Mouse (Mus musculus) megakaryocyte, embryonic 14.5 days (primary cell): ENCODE measurements around the gene Rad50. TPM values are rescaled to one million over a fixed set of nuclear protein-coding genes. Genes with fewer than 3 reads are reported as not detected.

Source experiments
- H3K27me3 ChIP-seq: replicated peaks from 2 replicates; pipeline ENCODE3; 2012; ENCODE audit warnings: inconsistent platforms
- H3K36me3 ChIP-seq: replicated peaks from 2 replicates; pipeline ENCODE3; 2012; ENCODE audit warnings: low read length, inconsistent platforms, mixed read lengths
- H3K4me1 ChIP-seq: 2 replicates; pipeline ENCODE4 v1.6.1; 2012; ENCODE audit warnings: inconsistent platforms
- H3K4me3 ChIP-seq: replicated peaks from 2 replicates; pipeline ENCODE3; 2012; ENCODE audit warnings: moderate library complexity, mild to moderate bottlenecking, inconsistent platforms
- H3K9me3 ChIP-seq: 2 replicates; pipeline ENCODE4 v1.6.1; 2012; ENCODE audit warnings: inconsistent platforms
- FLI1 ChIP-seq: IDR thresholded peaks from 2 replicates; pipeline ENCODE4 v1.6.1; 2012; ENCODE audit warnings: low read length, inconsistent platforms, mixed read lengths
- GATA1 ChIP-seq: IDR thresholded peaks from 3 replicates; pipeline ENCODE4 v1.6.1; 2012; ENCODE audit warnings: mixed read lengths, low read length, inconsistent platforms, borderline replicate concordance
- polyA plus RNA-seq: library from polyadenylated mRNA; stranded (reverse); fragments of >175 nt; gene quantifications from 2 replicates; pipeline ENCODE4 v1.2.3, GENCODE M21; 2012; ENCODE audit warnings: low replicate concordance; ENCODE audit not compliant: insufficient read depth

Gene Rad50
- polyA plus RNA-seq, 1 experiment = 3.2 TPM

DNA sequence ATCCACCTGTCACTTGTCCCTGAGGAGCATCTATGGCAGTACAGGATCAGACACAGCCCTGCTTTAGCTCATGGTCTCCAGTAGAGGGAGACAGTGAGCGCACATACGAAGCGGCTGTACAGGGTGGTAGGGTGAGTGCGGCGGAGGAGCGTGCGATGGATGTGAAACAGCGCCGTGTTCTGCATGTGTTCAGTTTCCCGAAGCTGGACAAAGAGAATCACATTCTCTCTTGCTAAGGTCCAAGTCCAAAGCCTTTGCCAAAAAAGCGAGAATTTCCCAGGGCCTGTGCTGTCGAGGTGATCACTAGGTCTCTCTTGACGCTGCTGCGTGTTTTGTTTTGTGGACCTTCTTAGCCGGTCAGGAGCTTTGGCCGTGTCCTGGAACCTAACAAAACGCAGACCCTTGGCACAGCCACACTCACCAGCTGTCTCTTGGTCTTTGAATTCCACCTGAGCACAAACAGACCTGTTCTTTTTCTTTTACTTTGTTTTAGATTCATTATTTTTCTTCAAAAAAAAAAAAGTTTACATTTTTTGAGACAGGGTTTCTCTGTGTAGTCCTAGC, 28.6 kb upstream of the Rad50 start:
- no peak for TF ChIP-seq FLI1
- TF ChIP-seq GATA1 = no peak
- Histone ChIP-seq H3K9me3 (no peaks in the 10 kb centered on the region), H3K4me1 (peaks cover 40% of the 10 kb centered on the region), H3K36me3 (no peaks in the 10 kb centered on the region), H3K27me3 (no peaks in the 10 kb centered on the region), H3K4me3 (peak overlapping the region; percentile 85)

DNA sequence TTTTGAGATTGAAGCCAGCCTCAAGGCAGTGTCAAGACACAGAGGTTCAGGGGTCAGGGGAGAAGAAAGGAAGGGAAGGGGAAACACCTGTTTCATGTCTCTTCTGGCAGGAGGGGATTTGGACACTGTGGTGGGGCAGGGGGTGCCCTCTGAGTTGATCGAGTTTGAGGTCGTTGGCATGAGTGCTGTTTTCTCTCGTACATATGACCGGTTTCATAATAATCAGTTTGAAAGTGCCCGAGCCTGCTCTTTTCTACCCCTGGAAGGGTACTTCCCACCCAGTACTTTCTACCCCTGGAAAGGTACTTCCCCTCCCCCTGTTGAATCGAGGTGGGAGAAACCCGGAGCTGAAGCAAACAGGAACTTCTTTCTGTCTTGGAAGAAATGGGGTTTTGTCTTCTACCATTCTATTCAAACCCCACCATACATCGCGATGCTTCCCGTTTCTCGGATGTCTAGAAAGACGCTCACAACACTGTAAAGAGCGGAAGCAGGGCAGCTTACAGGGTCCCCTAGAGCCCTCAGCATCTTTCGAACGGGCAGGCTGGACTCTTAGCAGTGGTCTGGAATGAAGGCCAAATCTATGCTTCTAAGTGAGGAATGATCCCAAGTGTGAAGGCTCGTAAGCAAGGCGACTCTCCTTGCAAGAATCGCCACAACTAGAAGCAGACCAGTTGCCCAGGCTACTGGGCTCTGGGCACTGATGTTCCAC, 28.0 kb upstream of the Rad50 start:
- Histone ChIP-seq H3K4me3 (peak overlapping the region; percentile 85), H3K4me1 (peaks cover 40% of the 10 kb centered on the region), H3K27me3 (no peaks in the 10 kb centered on the region), H3K36me3 (no peaks in the 10 kb centered on the region), H3K9me3 (no peaks in the 10 kb centered on the region)
- no peak for TF ChIP-seq FLI1
- no peak for TF ChIP-seq GATA1

DNA sequence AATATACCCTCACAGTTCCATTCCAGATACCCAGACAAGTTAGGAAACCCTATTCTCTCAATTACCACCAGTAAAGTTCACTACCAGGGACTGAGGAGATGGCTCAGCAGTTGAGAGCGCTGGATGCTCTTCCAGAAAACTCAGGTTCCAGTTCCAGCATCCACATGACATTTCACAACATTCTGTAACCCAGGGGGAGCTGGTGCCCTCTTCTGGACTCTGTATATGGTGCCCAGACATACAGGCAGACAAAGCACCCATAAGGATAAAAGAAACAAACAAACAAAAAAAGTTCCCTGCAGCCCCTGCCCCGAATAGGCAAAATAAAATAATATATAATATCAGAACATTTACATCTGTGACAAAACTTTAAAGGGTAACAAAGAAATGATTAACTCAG, 27.3 kb upstream of the Rad50 start:
- H3K36me3 ChIP-seq = no peaks in the 10 kb centered on the region
- H3K4me1 ChIP-seq = peaks cover 40% of the 10 kb centered on the region
- H3K27me3 ChIP-seq = no peaks in the 10 kb centered on the region
- no peak overlapping the region for H3K4me3 ChIP-seq
- H3K9me3 ChIP-seq = no peaks in the 10 kb centered on the region
- TF ChIP-seq FLI1 (no peak), GATA1 (no peak)

GRCm38 (mm10) chr11:53733824-53734223, 26.7 kb upstream of the Rad50 start:
- no peak for TF ChIP-seq FLI1
- TF ChIP-seq GATA1 = no peak

GRCm38 (mm10) chr11:53732244-53732643, 25.1 kb upstream of the Rad50 start:
- TF ChIP-seq GATA1 (no peak), FLI1 (no peak)
- Histone ChIP-seq H3K4me1 (peaks cover 47% of the 10 kb centered on the region), H3K36me3 (no peaks in the 10 kb centered on the region), H3K27me3 (no peaks in the 10 kb centered on the region), H3K4me3 (no peak overlapping the region), H3K9me3 (no peaks in the 10 kb centered on the region)

More at GRCm38 (mm10) chr11:53733824-53734223, 26.7 kb upstream of the Rad50 start:
- Histone ChIP-seq H3K4me1 (peaks cover 44% of the 10 kb centered on the region), H3K36me3 (no peaks in the 10 kb centered on the region), H3K4me3 (no peak overlapping the region), H3K27me3 (no peaks in the 10 kb centered on the region), H3K9me3 (no peaks in the 10 kb centered on the region)

DNA sequence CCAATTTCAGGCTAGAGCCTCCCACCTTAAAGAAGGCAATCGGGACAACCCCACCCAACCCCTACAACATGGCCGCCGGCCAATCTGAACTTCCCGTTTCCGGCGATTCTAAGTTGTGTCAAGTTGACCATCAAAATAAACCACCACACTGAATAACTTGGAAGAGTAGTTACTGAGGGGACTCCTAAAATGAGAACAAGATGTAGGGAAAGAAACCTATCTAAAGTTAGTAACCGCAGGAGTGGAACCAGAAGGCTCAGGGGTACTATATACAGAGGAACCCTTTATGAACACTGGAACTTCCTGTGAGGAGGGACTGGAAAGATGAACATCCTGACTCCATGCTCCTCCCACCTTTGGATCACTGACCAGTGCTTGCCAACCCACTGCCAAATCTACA, 24.3 kb upstream of the Rad50 start:
- H3K27me3 ChIP-seq = peaks cover 5% of the 10 kb centered on the region
- H3K36me3 ChIP-seq = no peaks in the 10 kb centered on the region
- H3K9me3 ChIP-seq = no peaks in the 10 kb centered on the region
- peaks cover 39% of the 10 kb centered on the region for H3K4me1 ChIP-seq
- no peak for TF ChIP-seq GATA1
- no peak for TF ChIP-seq FLI1
- no peak overlapping the region for H3K4me3 ChIP-seq

GRCm38 (mm10) chr11:53720715-53721114, 13.6 kb upstream of the Rad50 start, which contains the start of gene Il5:
TSS of gene Il5 (plus strand) at chr11:53720794.
- no peaks in the 10 kb centered on the region for H3K9me3 ChIP-seq
- H3K4me1 ChIP-seq = peaks cover 11% of the 10 kb centered on the region
- peaks cover 18% of the 10 kb centered on the region for H3K27me3 ChIP-seq
- no peak within 1 kb of the TSS for H3K4me3 ChIP-seq
- no peak for TF ChIP-seq GATA1
- TF ChIP-seq FLI1 = no peak
- no peaks in the 10 kb centered on the region for H3K36me3 ChIP-seq

DNA sequence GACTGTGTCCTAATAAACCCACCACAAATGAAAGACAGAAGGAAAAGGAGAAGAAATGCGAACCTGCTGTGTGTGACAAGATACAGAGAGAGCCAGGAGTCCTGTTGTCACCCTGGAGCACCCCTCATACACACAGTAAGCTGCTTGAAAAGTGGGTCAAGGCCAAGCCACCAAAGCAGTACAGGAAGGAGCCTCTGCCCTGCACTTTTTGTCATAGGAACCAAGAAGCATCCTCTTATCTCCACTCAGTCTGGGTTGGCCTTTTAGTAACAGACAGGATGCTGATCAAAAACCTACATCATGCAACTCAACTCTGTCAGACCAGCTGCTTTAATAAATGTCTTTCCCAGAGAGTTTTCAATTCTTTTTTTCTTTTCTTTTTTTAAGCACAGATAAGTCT, 12.6 kb upstream of the Rad50 start:
- Histone ChIP-seq H3K9me3 (no peaks in the 10 kb centered on the region), H3K4me3 (no peak overlapping the region), H3K4me1 (peaks cover 17% of the 10 kb centered on the region), H3K36me3 (no peaks in the 10 kb centered on the region), H3K27me3 (peaks cover 19% of the 10 kb centered on the region)
- TF ChIP-seq FLI1 (no peak), GATA1 (no peak)

DNA sequence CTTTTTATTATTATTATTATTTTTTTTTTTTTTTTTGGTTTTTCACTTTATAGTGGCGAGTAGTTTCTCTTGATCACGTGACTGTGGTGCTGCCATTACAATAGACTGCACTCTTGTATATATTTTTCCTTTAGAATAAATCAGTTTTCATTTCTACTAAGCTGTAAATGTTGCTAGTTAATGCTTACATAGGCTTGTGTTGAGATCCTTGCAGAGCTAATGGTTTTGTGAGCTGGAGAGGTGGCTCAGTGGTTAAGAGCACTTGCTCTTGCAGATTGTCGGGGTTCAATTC, 545 bp upstream of the Rad50 start:
- H3K27me3 ChIP-seq = no peaks in the 10 kb centered on the region
- TF ChIP-seq GATA1 (no peak), FLI1 (no peak)
- H3K4me3 ChIP-seq = peak overlapping the region; percentile 91
- no peaks in the 10 kb centered on the region for H3K9me3 ChIP-seq
- H3K36me3 ChIP-seq = peaks cover 26% of the 10 kb centered on the region
- peaks cover 32% of the 10 kb centered on the region for H3K4me1 ChIP-seq

GRCm38 (mm10) chr11:53706236-53706933, 734 bp downstream of the Rad50 start:
- peak overlapping the region; percentile 91 for H3K4me3 ChIP-seq
- no peaks in the 10 kb centered on the region for H3K9me3 ChIP-seq
- no peaks in the 10 kb centered on the region for H3K27me3 ChIP-seq
- no peak for TF ChIP-seq FLI1
- TF ChIP-seq GATA1 = no peak
- peaks cover 35% of the 10 kb centered on the region for H3K36me3 ChIP-seq
- peaks cover 32% of the 10 kb centered on the region for H3K4me1 ChIP-seq
